Mouse (Mus musculus) embryonic facial prominence, embryonic 10.5 days (tissue): ENCODE data around the gene Cdh18. TPM values are rescaled to one million over a fixed set of nuclear protein-coding genes. Genes with fewer than 3 reads are reported as not detected.
"Not testable (repeated sequence)": the region's sequence is repeated elsewhere in the genome, so short reads cannot be mapped to it uniquely, and the experiment has no call there.

Experiments used
- DNase-seq: peaks from one replicate; pipeline ENCODE4 v3.0.0-alpha.2; 2017; ENCODE audit warnings: low spot score
- H3K27ac ChIP-seq: fragments of 300-500 bp; sonication (generic); replicated peaks from 2 replicates; pipeline ENCODE4 v1.5.1; 2016; ENCODE audit warnings: mild to moderate bottlenecking
- H3K27me3 ChIP-seq: fragments of 300-500 bp; sonication (generic); replicated peaks from 2 replicates; pipeline ENCODE4 v1.6.1; 2016; ENCODE audit warnings: low read depth, mild to moderate bottlenecking; ENCODE audit not compliant: poor library complexity, severe bottlenecking
- H3K36me3 ChIP-seq: fragments of 300-500 bp; sonication (generic); replicated peaks from 2 replicates; pipeline ENCODE4 v1.6.1; 2016; ENCODE audit warnings: mild to moderate bottlenecking, moderate library complexity
- H3K4me1 ChIP-seq: fragments of 300-500 bp; sonication (generic); 2 replicates; pipeline ENCODE4 v1.6.1; 2016
- H3K4me3 ChIP-seq: fragments of 300-500 bp; sonication (generic); 2 replicates; pipeline ENCODE4 v1.5.1; 2016; ENCODE audit warnings: mild to moderate bottlenecking, moderate library complexity
- H3K9me3 ChIP-seq: fragments of 300-500 bp; sonication (generic); 2 replicates; pipeline ENCODE4 v1.6.1; 2016; ENCODE audit warnings: mild to moderate bottlenecking
- WGBS: fragments of 180-500 bp; shearing (Covaris S2); methylation state at CpG from one replicate; pipeline ENCODE4 v1.1.7; 2016; 5-methylcytosine and 5-hydroxymethylcytosine counted together
- polyA plus RNA-seq: library from polyadenylated mRNA; unstranded; fragments of >200 nt; fragmentation: Nextera tagmentation; extraction: Ambion mirVana; gene quantifications from 2 replicates; pipeline ENCODE4 v1.2.1, GENCODE M21; 2016

Cdh18 gene
- polyA plus RNA-seq, 1 experiment from 2014 or later = 0.09 TPM

- no peak overlapping the region for H3K4me3 ChIP-seq
- no peak overlapping the region for H3K27ac ChIP-seq
- H3K27me3 ChIP-seq = no peaks in the 10 kb centered on the region
- H3K36me3 ChIP-seq = no peaks in the 10 kb centered on the region
- no peaks in the 10 kb centered on the region for H3K4me1 ChIP-seq
- no peak for DNase-seq
- no peaks in the 10 kb centered on the region for H3K9me3 ChIP-seq
Measured at GRCm38 (mm10) chr15:23317409-23317808, 768.6 kb downstream of the Cdh18 start.

- H3K9me3 ChIP-seq, H3K27ac ChIP-seq, H3K4me1 ChIP-seq, H3K36me3 ChIP-seq, H3K27me3 ChIP-seq, DNase-seq, H3K4me3 ChIP-seq: not testable (repeated sequence)
- no CpG with 5 or more reads among the region's 4 CpGs for WGBS
Measured at GRCm38 (mm10) chr15:23340338-23340737, 791.5 kb downstream of the Cdh18 start.

GRCm38 (mm10) chr15:23351078-23351477, 802.3 kb downstream of the Cdh18 start:
- Histone ChIP-seq H3K36me3 (no peaks in the 10 kb centered on the region), H3K9me3 (no peaks in the 10 kb centered on the region), H3K4me3 (no peak overlapping the region), H3K4me1 (no peaks in the 10 kb centered on the region), H3K27me3 (no peaks in the 10 kb centered on the region), H3K27ac (no peak overlapping the region)
- 82% methylated on average over 2 of the region's 2 CpGs for WGBS
- DNase-seq = no peak

- no peaks in the 10 kb centered on the region for H3K36me3 ChIP-seq
- 89% methylated on average over 3 of the region's 3 CpGs for WGBS
- no peaks in the 10 kb centered on the region for H3K27me3 ChIP-seq
- H3K27ac ChIP-seq = no peak overlapping the region
- no peak overlapping the region for H3K4me3 ChIP-seq
- H3K4me1 ChIP-seq = no peaks in the 10 kb centered on the region
- no peaks in the 10 kb centered on the region for H3K9me3 ChIP-seq
- DNase-seq = no peak
Measured at GRCm38 (mm10) chr15:23366325-23366724, 817.5 kb downstream of the Cdh18 start.

- no peaks in the 10 kb centered on the region for H3K36me3 ChIP-seq
- no peak overlapping the region for H3K27ac ChIP-seq
- H3K4me3 ChIP-seq = no peak overlapping the region
- no peak for DNase-seq
- H3K4me1 ChIP-seq = no peaks in the 10 kb centered on the region
- 71% methylated on average over 1 of the region's 1 CpGs for WGBS
- no peaks in the 10 kb centered on the region for H3K9me3 ChIP-seq
- no peaks in the 10 kb centered on the region for H3K27me3 ChIP-seq
Measured at GRCm38 (mm10) chr15:23367712-23368111, 818.9 kb downstream of the Cdh18 start.

- no peak for DNase-seq
- no peaks in the 10 kb centered on the region for H3K4me1 ChIP-seq
- no peaks in the 10 kb centered on the region for H3K9me3 ChIP-seq
- 90% methylated on average over 2 of the region's 2 CpGs for WGBS
- no peaks in the 10 kb centered on the region for H3K27me3 ChIP-seq
- H3K36me3 ChIP-seq = no peaks in the 10 kb centered on the region
- no peak overlapping the region for H3K27ac ChIP-seq
- H3K4me3 ChIP-seq = no peak overlapping the region
Measured at GRCm38 (mm10) chr15:23378016-23378750, 829.4 kb downstream of the Cdh18 start.

GRCm38 (mm10) chr15:23385816-23386215, 837.0 kb downstream of the Cdh18 start:
- Histone ChIP-seq H3K9me3 (no peaks in the 10 kb centered on the region), H3K4me1 (no peaks in the 10 kb centered on the region), H3K4me3 (no peak overlapping the region), H3K27me3 (no peaks in the 10 kb centered on the region), H3K36me3 (no peaks in the 10 kb centered on the region), H3K27ac (no peak overlapping the region)
- DNase-seq = no peak
- 75% methylated on average over 4 of the region's 4 CpGs for WGBS

- Histone ChIP-seq H3K27ac (no peak overlapping the region), H3K9me3 (no peaks in the 10 kb centered on the region), H3K4me1 (no peaks in the 10 kb centered on the region), H3K36me3 (no peaks in the 10 kb centered on the region), H3K27me3 (no peaks in the 10 kb centered on the region), H3K4me3 (no peak overlapping the region)
- no peak for DNase-seq
Measured at GRCm38 (mm10) chr15:23396646-23397045, 847.8 kb downstream of the Cdh18 start.

- no peak overlapping the region for H3K4me3 ChIP-seq
- H3K27ac ChIP-seq = no peak overlapping the region
- no peaks in the 10 kb centered on the region for H3K27me3 ChIP-seq
- no peaks in the 10 kb centered on the region for H3K4me1 ChIP-seq
- H3K9me3 ChIP-seq = no peaks in the 10 kb centered on the region
- DNase-seq = no peak
- H3K36me3 ChIP-seq = no peaks in the 10 kb centered on the region
- WGBS = 97% methylated on average over 2 of the region's 2 CpGs
Measured at GRCm38 (mm10) chr15:23403792-23404191, 855.0 kb downstream of the Cdh18 start.

GRCm38 (mm10) chr15:23408256-23408655, 859.4 kb downstream of the Cdh18 start:
- Histone ChIP-seq H3K27ac (no peak overlapping the region), H3K4me1 (no peaks in the 10 kb centered on the region), H3K9me3 (no peaks in the 10 kb centered on the region), H3K4me3 (no peak overlapping the region), H3K36me3 (no peaks in the 10 kb centered on the region), H3K27me3 (no peaks in the 10 kb centered on the region)
- no peak for DNase-seq
- WGBS = 85% methylated on average over 1 of the region's 1 CpGs

- Histone ChIP-seq H3K4me1 (no peaks in the 10 kb centered on the region), H3K27me3 (no peaks in the 10 kb centered on the region), H3K9me3 (no peaks in the 10 kb centered on the region), H3K4me3 (no peak overlapping the region), H3K36me3 (no peaks in the 10 kb centered on the region), H3K27ac (no peak overlapping the region)
- no peak for DNase-seq
- WGBS = 83% methylated on average over 5 of the region's 5 CpGs
Measured at GRCm38 (mm10) chr15:23416450-23417080, 867.7 kb downstream of the Cdh18 start.

GRCm38 (mm10) chr15:23418158-23418557, 869.3 kb downstream of the Cdh18 start:
- Histone ChIP-seq H3K9me3 (no peaks in the 10 kb centered on the region), H3K4me3 (no peak overlapping the region), H3K4me1 (no peaks in the 10 kb centered on the region), H3K27ac (no peak overlapping the region), H3K27me3 (no peaks in the 10 kb centered on the region), H3K36me3 (no peaks in the 10 kb centered on the region)
- DNase-seq = no peak

GRCm38 (mm10) chr15:23420010-23420409, 871.2 kb downstream of the Cdh18 start:
- Histone ChIP-seq H3K4me3 (no peak overlapping the region), H3K9me3 (no peaks in the 10 kb centered on the region), H3K4me1 (no peaks in the 10 kb centered on the region), H3K27me3 (no peaks in the 10 kb centered on the region), H3K27ac (no peak overlapping the region), H3K36me3 (no peaks in the 10 kb centered on the region)
- 84% methylated on average over 3 of the region's 3 CpGs for WGBS
- no peak for DNase-seq
